Mouse (Mus musculus) hindbrain, embryonic 15.5 days (tissue): ENCODE measurements around the gene Fthl17c. TPM values are rescaled to one million over a fixed set of nuclear protein-coding genes. Genes with fewer than 3 reads are reported as not detected.
A peak's percentile ranks its signal among the peaks of the same experiment; 100 is the strongest.
"Not testable (repeated sequence)": the region's sequence is repeated elsewhere in the genome, so short reads cannot be mapped to it uniquely, and the experiment has no call there.

Experiments
- ATAC-seq: fragments of 200-750 bp; cut with Nextera tagmentation; 2 replicates; pipeline ENCODE4 v1.8.0; 2017; ENCODE audit warnings: low read depth, moderate number of reproducible peaks, moderate TSS enrichment; ENCODE audit not compliant: low FRiP score
- H3K27ac ChIP-seq: fragments of 300-500 bp; sonication (generic); replicated peaks from 2 replicates; pipeline ENCODE4 v1.5.1; 2015; ENCODE audit warnings: mild to moderate bottlenecking, inconsistent platforms
- H3K27me3 ChIP-seq: fragments of 300-500 bp; sonication (generic); 2 replicates; pipeline ENCODE4 v1.6.1; 2015; ENCODE audit warnings: control low read depth, inconsistent platforms
- H3K36me3 ChIP-seq: fragments of 300-500 bp; sonication (generic); 2 replicates; pipeline ENCODE4 v1.6.1; 2015; ENCODE audit warnings: control low read depth, inconsistent platforms
- H3K4me1 ChIP-seq: fragments of 300-500 bp; sonication (generic); replicated peaks from 2 replicates; pipeline ENCODE4 v1.6.1; 2015; ENCODE audit warnings: control low read depth, inconsistent platforms
- H3K4me2 ChIP-seq: fragments of 300-500 bp; sonication (generic); 2 replicates; pipeline ENCODE4 v1.6.1; 2015; ENCODE audit warnings: moderate library complexity, mild to moderate bottlenecking, inconsistent platforms
- H3K4me3 ChIP-seq: fragments of 300-500 bp; sonication (generic); 2 replicates; pipeline ENCODE4 v1.5.1; 2015; ENCODE audit warnings: mild to moderate bottlenecking, inconsistent platforms
- H3K9ac ChIP-seq: fragments of 300-500 bp; sonication (generic); 2 replicates; pipeline ENCODE4 v1.6.1; 2015; ENCODE audit warnings: inconsistent platforms
- H3K9me3 ChIP-seq: fragments of 300-500 bp; sonication (generic); 2 replicates; pipeline ENCODE4 v1.6.1; 2016; ENCODE audit warnings: control low read depth, inconsistent platforms
- WGBS: fragments of 180-500 bp; shearing (Covaris S2); methylation state at CpG from one replicate; pipeline ENCODE4 v1.1.7; 2015; 5-methylcytosine and 5-hydroxymethylcytosine counted together
- polyA plus RNA-seq: library from polyadenylated mRNA; unstranded; fragments of >200 nt; fragmentation: Nextera tagmentation; extraction: Ambion mirVana; gene quantifications from 2 replicates; pipeline ENCODE4 v1.2.1, GENCODE M21; 2015

Fthl17c gene
- not detected in 2 replicates for polyA plus RNA-seq

- no CpG with 5 or more reads among the region's 11 CpGs for WGBS
- ATAC-seq, H3K27me3 ChIP-seq: not testable (repeated sequence)
Observed at GRCm38 (mm10) chrX:8976459-8976858, at the start of gene Fthl17c. Gene Fthl17c (minus strand): TSS chrX:8976559.

GRCm38 (mm10) chrX:9019481-9019880 lies 43.1 kb upstream of the Fthl17c start:
- no peak for ATAC-seq
- no peaks in the 10 kb centered on the region for H3K27me3 ChIP-seq
- H3K4me2 ChIP-seq, result no peak overlapping the region
- H3K27ac ChIP-seq, result no peak overlapping the region
- no peaks in the 10 kb centered on the region for H3K36me3 ChIP-seq
- H3K4me1 ChIP-seq, result no peaks in the 10 kb centered on the region
- H3K9ac ChIP-seq, result no peak overlapping the region
- 57% methylated on average over 10 of the region's 10 CpGs for WGBS
- H3K4me3 ChIP-seq, result no peak overlapping the region
- H3K9me3 ChIP-seq, result no peaks in the 10 kb centered on the region

More at GRCm38 (mm10) chrX:8976459-8976858, at the start of gene Fthl17c:
- not testable (repeated sequence) for H3K4me3 ChIP-seq, H3K36me3 ChIP-seq, H3K9me3 ChIP-seq, H3K4me2 ChIP-seq, H3K4me1 ChIP-seq, H3K27ac ChIP-seq, H3K9ac ChIP-seq

- H3K36me3 ChIP-seq, result no peaks in the 10 kb centered on the region
- H3K9ac ChIP-seq, result no peak overlapping the region
- no peak overlapping the region for H3K4me3 ChIP-seq
- 50% methylated on average over 1 of the region's 1 CpGs for WGBS
- ATAC-seq, result 0 out of 2 replicates have a peak, but pooled peaks have one; percentile 42
- no peak overlapping the region for H3K4me2 ChIP-seq
- no peaks in the 10 kb centered on the region for H3K4me1 ChIP-seq
- no peaks in the 10 kb centered on the region for H3K27me3 ChIP-seq
- no peaks in the 10 kb centered on the region for H3K9me3 ChIP-seq
- H3K27ac ChIP-seq, result no peak overlapping the region
Observed at GRCm38 (mm10) chrX:9016079-9016478, 39.7 kb upstream of the Fthl17c start.

GRCm38 (mm10) chrX:8986655-8987054 lies 10.3 kb upstream of the Fthl17c start, which contains the start of gene Fthl17d:
Gene Fthl17d (minus strand): TSS chrX:8986755.
- not testable (repeated sequence) for H3K27ac ChIP-seq, ATAC-seq, H3K27me3 ChIP-seq, H3K4me1 ChIP-seq, H3K36me3 ChIP-seq, H3K9ac ChIP-seq, H3K4me3 ChIP-seq, H3K4me2 ChIP-seq, H3K9me3 ChIP-seq
- no CpG with 5 or more reads among the region's 9 CpGs for WGBS

GRCm38 (mm10) chrX:8964618-8965017 lies 11.7 kb downstream of the Fthl17c start:
- H3K27ac ChIP-seq, H3K4me1 ChIP-seq, H3K4me2 ChIP-seq, H3K4me3 ChIP-seq, H3K27me3 ChIP-seq, H3K36me3 ChIP-seq, H3K9ac ChIP-seq, ATAC-seq, H3K9me3 ChIP-seq: not testable (repeated sequence)
- WGBS, result 46% methylated on average over 4 of the region's 4 CpGs

GRCm38 (mm10) chrX:8962875-8963274 lies 13.5 kb downstream of the Fthl17c start, which contains the start of gene Fthl17b:
Gene Fthl17b (minus strand): TSS chrX:8962975.
- not testable (repeated sequence) for H3K9ac ChIP-seq, H3K27me3 ChIP-seq, H3K36me3 ChIP-seq, H3K4me1 ChIP-seq, H3K27ac ChIP-seq, H3K4me3 ChIP-seq, H3K4me2 ChIP-seq, ATAC-seq, H3K9me3 ChIP-seq
- 93% methylated on average over 3 of the region's 11 CpGs for WGBS

GRCm38 (mm10) chrX:8948130-8948805 lies 28.1 kb downstream of the Fthl17c start:
- not testable (repeated sequence) for H3K4me3 ChIP-seq, H3K9ac ChIP-seq, H3K27ac ChIP-seq, H3K36me3 ChIP-seq, H3K4me1 ChIP-seq, H3K27me3 ChIP-seq, H3K4me2 ChIP-seq, H3K9me3 ChIP-seq
- WGBS, result 20% methylated on average over 7 of the region's 7 CpGs
- ATAC-seq, result peak; percentile 83

GRCm38 (mm10) chrX:8944041-8944440 lies 32.3 kb downstream of the Fthl17c start:
- ATAC-seq, result no peak
- WGBS, result 74% methylated on average over 8 of the region's 8 CpGs

GRCm38 (mm10) chrX:8927308-8927707 lies 49.1 kb downstream of the Fthl17c start:
- no peak overlapping the region for H3K9ac ChIP-seq
- no peaks in the 10 kb centered on the region for H3K27me3 ChIP-seq
- H3K4me2 ChIP-seq, result no peak overlapping the region
- no peak for ATAC-seq
- H3K4me3 ChIP-seq, result no peak overlapping the region
- 0 out of 2 replicates have a peak, but pooled peaks cover 2% of the 10 kb centered on the region for H3K4me1 ChIP-seq
- no peaks in the 10 kb centered on the region for H3K9me3 ChIP-seq
- H3K27ac ChIP-seq, result no peak overlapping the region
- WGBS, result 35% methylated on average over 4 of the region's 4 CpGs
- no peaks in the 10 kb centered on the region for H3K36me3 ChIP-seq

More at GRCm38 (mm10) chrX:8944041-8944440, 32.3 kb downstream of the Fthl17c start:
- no peak overlapping the region for H3K4me2 ChIP-seq
- H3K9me3 ChIP-seq, result no peaks in the 10 kb centered on the region
- H3K36me3 ChIP-seq, result no peaks in the 10 kb centered on the region
- H3K9ac ChIP-seq, result no peak overlapping the region
- no peaks in the 10 kb centered on the region for H3K4me1 ChIP-seq
- H3K4me3 ChIP-seq, result no peak overlapping the region
- no peak overlapping the region for H3K27ac ChIP-seq
- H3K27me3 ChIP-seq, result no peaks in the 10 kb centered on the region

Other genes starting within 250 kb of the Fthl17c start
- gene Ssx9, start 228.1 kb downstream of the Fthl17c start, polyA plus RNA-seq, result not detected in 2 replicates
- not detected in 2 replicates for gene Ssxb5, start 172.9 kb downstream of the Fthl17c start, polyA plus RNA-seq
- gene Gm6592, start 132.6 kb downstream of the Fthl17c start, polyA plus RNA-seq, result not detected in 2 replicates
- not detected in 2 replicates for gene Gm5751, start 102.3 kb downstream of the Fthl17c start, polyA plus RNA-seq
- 26.2 and 28.8 TPM in 2 replicates for gene B630019K06Rik, start 84.2 kb downstream of the Fthl17c start, polyA plus RNA-seq
- not detected in 2 replicates for gene Fthl17b, start 13.6 kb downstream of the Fthl17c start, polyA plus RNA-seq
- not detected in 2 replicates for gene Fthl17d, start 10.2 kb upstream of the Fthl17c start, polyA plus RNA-seq
- gene Fthl17e, start 56.9 kb upstream of the Fthl17c start, polyA plus RNA-seq, result not detected in 2 replicates
- gene Fthl17f, start 86.5 kb upstream of the Fthl17c start, polyA plus RNA-seq, result not detected in 2 replicates
- not detected in 2 replicates for gene 4930402K13Rik, start 128.0 kb upstream of the Fthl17c start, polyA plus RNA-seq
- 5.4 and 5.5 TPM in 2 replicates for gene Lancl3, start 223.3 kb upstream of the Fthl17c start, polyA plus RNA-seq